Mouse (Mus musculus) heart, adult 2 months (tissue): ENCODE data around the gene Vmn1r43.

ENCODE experiments used
- CTCF ChIP-seq: fragments of 200-600 bp; IDR thresholded peaks from 2 replicates; pipeline ENCODE4 v1.8.1; 2022; ENCODE audit warnings: antibody characterized with exemption, mild to moderate bottlenecking, moderate library complexity
- EP300 ChIP-seq: fragments of 200-500 bp; IDR thresholded peaks from 2 replicates; pipeline ENCODE4 v1.6.1; 2011; ENCODE audit warnings: low read depth, low read length, control low read depth; ENCODE audit not compliant: insufficient read depth
- POLR2A ChIP-seq: fragments of 200-500 bp; IDR thresholded peaks from 2 replicates; pipeline ENCODE4 v1.6.1; 2011; ENCODE audit warnings: mild to moderate bottlenecking, low read depth, low read length, control low read depth; ENCODE audit not compliant: insufficient read depth

DNA sequence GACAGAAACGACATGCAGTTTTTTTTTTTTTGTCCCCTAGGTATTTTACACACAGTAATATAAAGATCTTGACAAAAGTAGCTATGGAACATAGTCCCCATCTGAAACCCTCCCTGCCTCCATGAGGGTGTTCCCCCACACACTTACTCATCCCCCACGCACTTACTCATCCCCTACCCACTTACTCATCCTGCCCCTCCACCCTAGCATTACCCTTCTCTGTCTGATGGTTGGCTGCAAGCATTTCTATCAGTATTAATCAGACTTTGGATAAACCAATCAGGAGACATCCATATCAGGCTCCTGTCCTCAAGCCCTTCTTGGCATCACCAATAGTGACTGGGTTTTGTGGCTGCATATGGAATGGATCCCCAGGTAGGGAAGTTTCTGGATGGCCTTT is 750 bp upstream of the Vmn1r43 start:
- TF ChIP-seq EP300, result no peak
- TF ChIP-seq CTCF, result no peak
- no peak for TF ChIP-seq POLR2A
